Mouse (Mus musculus): ENCODE measurements around the gene Dusp12. TPM values are rescaled to one million over a fixed set of nuclear protein-coding genes. Genes with fewer than 3 reads are reported as not detected.

Dusp12 gene
- total RNA-seq, 2 experiments from 2014 or later = 14.0 to 17.3 TPM

DNA sequence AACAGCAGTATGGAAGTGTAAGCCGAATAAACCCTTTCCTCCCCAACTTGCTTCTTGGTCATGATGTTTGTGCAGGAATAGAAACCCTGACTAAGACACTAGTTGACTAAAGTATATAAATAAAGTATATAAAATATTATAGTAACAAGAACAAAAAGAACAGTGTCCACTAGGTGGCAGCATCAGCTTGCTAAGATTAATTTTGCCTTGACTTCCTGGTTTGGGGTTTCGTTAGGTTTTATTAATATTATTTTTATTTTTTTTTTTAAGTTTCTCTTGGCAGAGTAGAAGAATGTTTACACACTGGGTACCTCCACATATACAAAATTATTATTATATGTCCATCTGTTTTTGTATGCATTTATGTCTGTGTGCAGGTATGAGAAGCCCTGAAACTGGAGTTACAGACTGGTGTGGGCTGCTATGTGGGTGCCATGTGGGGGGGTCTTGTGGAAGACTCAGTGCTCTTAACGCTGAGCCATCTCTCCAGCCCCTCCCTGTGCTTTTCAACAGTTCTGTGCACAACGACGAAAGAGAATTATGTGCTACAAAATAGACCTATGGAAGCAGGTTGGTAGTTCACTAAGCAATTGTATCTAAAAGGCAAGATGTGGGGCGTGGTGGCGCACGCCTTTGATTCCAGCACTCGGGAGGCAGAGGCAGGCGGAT is 15.6 kb upstream of the Dusp12 start:
- peak in 1 of 2 experiments; percentile 19 for DNase-seq (ENCODE audit: low spot score in 2 of 2)
- intact Hi-C loops (cut with DNase I) = loop anchor here (1.0 to 10.0 kb wide), 2 partner anchors 91 to 204 kb away; no protein-coding TSS in a partner anchor

DNA sequence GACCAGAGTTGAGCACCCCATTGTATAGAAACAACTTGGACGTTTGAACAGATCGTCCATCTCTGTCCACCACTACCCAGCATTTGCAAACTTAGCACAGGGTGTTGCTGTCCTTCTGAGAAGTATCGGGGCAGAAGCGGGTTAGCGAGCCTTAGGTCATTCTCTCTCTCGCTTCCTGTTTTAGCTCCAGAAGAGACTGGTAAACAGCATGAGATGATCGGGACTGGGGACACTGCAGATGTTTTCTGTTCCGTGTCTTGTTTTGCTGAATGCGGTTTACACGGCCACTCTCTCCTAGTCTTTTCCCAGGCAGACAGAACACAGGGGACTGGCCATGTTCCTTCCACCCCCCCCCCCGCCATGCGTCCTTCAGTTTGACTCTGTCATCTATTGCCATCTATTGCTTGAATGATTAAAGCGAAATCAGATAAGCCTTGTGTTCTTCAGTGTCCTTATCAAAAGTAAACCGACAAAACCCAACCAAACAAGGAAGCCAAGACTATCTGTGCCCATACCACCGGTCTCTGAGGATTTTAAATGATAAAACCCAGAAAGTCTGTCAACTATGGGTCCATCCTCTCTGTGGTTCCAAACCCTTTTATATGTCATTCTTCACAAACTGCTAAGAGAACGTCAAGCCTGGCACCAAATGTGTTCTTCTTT is 13.2 kb upstream of the Dusp12 start:
- intact Hi-C loops (cut with DNase I) = no loop called here
- no peak for DNase-seq (ENCODE audit: low spot score in 2 of 2)

DNA sequence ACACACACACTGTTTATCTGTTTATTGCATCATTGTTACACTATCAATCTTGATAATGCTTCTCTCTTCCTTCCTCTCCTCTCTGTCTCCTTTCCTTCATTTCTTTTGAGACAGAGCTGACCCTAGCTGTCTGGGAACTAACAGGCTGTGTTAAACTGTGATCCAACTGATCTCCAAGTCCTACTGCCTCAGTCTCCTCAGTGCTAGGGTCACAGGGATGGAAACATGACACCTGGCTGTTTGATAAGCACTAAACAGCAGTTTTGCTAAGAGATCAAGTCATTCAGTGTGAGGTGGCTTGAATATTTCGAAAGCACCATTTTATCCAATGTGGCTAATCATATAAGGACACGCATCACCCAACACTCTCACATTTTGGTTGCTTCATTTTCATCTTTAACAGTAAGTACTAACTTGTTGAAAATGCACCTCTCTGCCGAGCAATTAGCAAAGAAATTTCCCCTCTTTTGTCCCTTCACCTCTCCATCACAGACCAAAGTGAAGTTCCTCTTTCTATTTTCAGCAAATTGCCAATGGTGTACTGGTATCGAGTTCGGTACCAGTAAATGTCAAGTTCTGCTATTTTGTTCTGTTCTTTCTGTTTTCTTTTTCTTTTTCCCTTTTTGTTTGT is 11.4 kb upstream of the Dusp12 start:
- intact Hi-C loops (cut with DNase I) = no loop called here
- no peak for DNase-seq (ENCODE audit: low spot score in 2 of 2)

DNA sequence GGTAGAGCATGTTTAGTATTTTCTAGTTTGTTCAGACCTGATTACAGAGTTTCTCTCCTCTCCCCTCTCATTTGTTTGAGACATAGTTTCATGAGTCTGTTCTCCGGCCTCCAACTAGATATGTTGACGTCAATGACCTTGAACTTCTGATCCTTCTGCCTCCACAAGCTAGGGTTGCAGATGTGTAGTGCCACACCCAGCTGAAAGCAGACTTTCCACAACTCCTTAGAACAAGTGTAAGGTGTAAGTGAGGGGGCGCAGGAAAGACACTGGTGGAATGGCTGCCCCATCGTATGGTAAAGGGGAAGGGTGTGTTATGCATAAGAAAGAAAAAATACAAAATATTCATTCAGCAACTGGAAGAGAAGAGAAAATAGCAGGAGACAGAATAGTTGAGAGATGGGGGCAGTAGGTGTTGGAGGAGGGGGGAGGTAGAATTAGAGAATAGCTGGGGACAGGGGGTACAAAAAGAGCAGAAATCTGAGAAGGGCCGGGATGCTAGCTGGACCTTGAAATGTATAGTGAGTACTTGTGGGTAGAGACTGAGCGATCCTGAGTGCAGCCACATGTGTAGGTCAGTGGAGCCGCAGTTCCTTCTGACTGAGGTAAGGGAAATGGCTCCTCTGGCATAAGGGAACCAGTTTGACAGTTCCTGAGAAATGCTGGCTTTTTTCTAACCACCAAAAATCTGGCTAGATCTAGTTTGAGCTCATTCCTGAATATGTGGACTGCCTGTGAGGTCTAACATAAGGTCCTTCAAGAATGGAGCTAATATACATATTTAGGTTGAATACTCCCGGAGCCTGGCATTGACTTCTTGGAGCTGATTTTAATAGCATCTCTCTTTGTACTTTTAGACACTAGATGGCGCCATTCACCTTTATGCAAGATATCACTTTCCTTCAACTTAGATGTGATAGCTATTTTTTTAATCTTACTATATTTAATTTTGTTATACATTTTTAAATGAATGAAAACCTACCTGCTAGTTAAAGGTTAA is 9.6 kb upstream of the Dusp12 start:
- intact Hi-C loops (cut with DNase I) = no loop called here
- DNase-seq (ENCODE audit: low spot score in 2 of 2) = no peak

DNA sequence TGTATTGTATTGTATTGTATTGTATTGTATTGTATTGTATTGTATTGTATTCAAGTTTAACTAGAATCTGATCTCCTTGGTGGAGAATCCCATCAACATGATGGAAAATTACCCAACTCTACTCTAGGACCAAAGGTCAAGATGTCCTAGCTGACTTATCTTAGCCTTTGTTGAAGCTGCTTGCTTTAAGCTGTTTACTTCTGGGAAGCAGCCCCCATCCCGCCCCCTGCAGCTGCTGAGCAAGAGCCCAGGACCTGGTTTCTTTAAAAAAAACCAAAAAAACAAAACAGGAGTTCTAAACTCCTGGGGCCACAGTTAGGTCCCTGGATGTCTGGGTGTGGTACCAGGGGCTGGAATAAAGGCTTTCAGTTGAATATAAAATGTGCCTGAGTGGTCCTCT is 6.9 kb upstream of the Dusp12 start:
- no peak for DNase-seq (ENCODE audit: low spot score in 2 of 2)
- intact Hi-C loops (cut with DNase I) = no loop called here

DNA sequence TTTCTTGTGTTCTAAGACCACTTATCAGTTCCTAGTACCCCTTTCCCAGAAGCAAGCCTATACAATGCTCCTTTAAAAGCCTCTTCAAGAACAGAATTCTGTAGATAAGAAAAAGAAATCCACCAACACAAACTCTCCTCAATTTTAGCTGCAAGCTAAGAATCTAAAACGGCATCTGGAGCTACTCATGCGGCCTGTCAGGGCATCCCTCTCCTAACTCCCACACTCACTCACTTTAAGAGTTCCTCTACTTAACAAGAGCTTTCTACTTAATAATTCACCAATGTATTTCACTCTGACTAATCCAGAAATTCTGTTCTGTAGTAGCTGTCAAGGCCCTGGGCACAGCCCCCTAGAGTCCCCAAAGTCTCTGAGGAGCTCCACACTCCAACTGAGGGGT is 6.3 kb upstream of the Dusp12 start:
- DNase-seq (ENCODE audit: low spot score in 2 of 2) = no peak
- intact Hi-C loops (cut with DNase I) = no loop called here

DNA sequence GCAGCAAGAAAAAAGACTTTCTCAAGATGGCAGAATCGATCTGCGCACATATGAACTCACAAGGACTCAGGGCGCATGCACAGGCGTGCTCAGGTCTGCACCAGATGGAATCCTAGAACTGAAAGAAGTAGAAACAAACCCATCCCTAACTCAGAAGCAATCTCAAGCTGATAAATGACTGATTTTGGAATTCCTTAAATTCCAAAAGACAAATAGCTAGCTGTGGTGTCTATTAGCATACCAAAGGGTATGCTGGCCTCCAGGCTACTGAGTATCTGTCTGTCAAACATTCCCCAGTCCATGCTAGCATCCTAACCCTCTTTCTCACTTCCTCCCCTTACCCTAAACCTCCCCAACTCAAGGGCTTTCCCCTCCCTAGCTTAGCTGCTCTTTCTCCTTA is 4.0 kb upstream of the Dusp12 start:
- no peak for DNase-seq (ENCODE audit: low spot score in 2 of 2)
- intact Hi-C loops (cut with DNase I) = no loop called here

DNA sequence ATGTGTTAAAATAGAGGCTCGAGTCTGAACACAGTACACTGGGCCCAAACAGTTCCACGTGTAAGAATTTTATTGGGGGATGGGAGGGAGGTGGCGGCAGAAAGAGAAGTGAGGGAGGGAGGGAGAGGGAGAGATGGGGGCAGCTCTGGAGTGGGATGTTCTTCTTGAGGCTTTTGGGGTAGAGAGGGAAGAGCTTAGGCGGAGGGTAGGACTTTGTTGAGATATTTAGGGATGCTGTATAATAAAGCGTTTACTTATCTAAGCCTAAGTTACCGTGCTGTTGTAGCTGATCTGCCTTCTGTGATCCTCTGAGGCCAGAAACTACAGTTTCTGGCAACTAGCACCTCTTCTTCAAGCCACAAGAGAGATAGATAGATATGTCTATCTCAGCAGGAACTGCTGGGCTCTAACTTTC is 711 bp upstream of the Dusp12 start:
- no peak for DNase-seq (ENCODE audit: low spot score in 2 of 2)
- intact Hi-C loops (cut with DNase I) = no loop called here

DNA sequence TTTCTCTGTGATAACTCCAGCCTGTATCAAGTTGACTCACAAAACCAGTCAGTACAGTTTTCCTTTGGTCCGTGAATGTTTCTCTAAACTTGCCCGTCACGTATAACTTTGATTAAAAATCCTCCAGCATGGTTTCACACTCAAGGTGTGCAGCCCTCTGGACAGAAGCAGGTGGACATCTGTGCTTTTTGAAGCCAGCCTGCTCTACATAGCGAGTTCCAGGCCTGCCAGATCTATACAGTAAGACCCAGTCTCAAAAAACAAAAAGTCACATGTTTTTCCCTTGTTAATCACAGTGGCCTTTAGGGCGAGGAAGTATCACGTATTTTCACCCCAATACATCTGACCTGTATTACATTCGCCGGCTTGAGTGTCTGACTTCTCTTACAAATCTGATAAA is 950 bp downstream of the Dusp12 start:
- intact Hi-C loops (cut with DNase I) = loop anchor here (2.0 kb wide), 1 partner anchor 16 kb away; no protein-coding TSS in a partner anchor
- no peak for DNase-seq (ENCODE audit: low spot score in 2 of 2)

DNA sequence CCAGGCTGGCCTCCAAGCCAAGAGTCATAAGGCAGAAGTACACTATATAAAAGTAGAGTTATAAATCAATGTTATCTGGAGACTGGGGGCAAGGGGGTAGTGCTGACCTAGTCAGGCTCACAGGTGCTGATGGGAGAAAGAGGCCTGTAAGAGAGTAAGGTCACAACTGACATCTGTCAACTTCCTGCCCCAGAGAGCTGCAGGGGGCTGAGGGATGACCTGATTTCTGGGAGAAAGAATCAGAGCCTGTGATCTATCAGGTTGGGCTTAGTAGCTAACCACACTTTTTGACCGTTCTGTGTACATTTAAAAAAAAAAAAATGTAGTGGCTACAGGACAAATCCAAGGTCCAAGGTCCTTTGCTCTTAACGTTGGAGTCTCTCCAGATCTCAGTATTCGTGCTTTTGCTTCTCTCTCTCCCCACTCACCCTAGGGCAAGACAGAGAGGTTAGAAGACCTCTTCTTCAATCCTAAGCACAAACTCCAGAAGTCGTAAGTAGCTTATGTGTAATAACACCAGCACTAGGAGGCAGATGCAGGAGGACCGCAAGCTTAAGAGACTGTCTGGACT is 2.3 kb downstream of the Dusp12 start:
- DNase-seq (ENCODE audit: low spot score in 2 of 2) = no peak
- intact Hi-C loops (cut with DNase I) = no loop called here

DNA sequence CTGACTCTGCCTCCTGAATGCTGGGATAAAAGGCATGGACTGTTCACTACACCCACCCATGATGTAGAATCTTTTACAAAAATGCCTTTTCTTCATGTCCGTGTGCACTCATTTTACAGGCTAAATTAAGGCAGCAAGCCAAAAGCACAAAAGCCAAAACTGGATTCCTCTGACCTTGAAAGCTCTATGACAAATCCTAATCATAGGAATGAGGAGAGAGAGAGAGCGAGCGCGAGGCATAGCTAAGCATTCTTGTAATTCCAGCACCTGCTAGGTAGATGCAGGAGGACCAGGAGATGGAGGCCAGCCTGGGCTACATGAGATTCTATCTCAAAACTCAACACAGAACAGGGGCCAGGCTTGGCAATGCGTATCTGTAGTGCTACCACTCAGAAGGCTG is 8.4 kb downstream of the Dusp12 start:
- intact Hi-C loops (cut with DNase I) = no loop called here
- DNase-seq (ENCODE audit: low spot score in 2 of 2) = no peak

DNA sequence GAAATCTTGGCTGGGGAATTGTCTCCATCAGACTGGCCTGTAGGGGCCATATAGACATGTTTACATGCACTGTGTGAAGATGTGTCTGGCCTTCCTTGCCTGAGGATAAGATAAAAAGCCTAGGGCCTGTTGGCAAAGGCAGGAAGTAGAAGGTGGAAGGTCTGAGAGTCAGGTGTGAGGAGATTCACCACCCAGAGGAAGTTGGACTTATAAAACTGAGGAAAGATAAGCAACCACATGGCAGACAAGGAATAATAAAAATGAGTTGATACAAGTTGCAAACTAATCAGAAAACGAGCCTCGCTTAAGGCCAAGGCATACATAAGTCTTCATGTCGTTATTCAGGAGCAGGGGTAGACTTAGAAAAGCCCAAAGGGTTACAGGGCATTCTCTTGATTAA is 9.7 kb downstream of the Dusp12 start:
- intact Hi-C loops (cut with DNase I) = no loop called here
- DNase-seq (ENCODE audit: low spot score in 2 of 2) = no peak

DNA sequence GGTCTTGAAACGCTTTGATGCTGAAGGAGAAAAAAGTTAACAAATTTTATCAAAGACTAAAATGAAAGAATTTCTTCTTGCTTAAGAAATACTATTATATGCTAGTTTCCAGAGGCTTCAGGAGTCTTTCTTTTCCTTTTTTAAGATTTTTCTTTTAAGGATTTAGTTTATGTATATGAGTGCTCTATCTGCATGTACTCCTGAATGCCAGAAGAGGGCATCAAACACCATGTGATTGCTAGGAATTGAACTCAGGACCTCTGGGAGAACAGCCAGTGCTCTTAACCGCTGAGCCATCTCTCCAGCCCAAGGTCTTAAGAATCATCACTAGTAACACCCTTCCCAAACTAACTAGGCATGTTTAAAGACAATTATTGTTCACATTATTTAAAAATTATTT is 13.4 kb downstream of the Dusp12 start:
- intact Hi-C loops (cut with DNase I) = no loop called here
- no peak for DNase-seq (ENCODE audit: low spot score in 2 of 2)

DNA sequence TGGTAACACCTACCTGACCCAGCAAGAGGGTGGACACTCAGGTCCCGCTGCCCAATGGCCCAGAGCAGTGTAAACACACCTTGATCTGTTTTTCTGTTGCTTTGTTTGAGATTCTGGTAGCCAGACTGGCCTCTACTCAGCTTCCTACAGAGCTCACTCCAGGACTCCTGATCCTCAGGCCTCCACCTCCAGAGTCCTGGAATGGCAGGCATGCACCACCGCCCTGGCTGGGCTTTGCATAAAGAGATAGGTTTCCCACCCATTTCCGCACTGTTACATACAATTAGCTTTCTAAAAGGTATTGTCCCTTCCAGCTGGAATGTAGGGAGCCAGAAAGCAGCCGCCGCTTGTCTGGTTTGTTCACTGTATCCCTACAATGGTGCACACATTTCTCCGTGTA is 13.9 kb downstream of the Dusp12 start:
- DNase-seq (ENCODE audit: low spot score in 2 of 2) = no peak
- intact Hi-C loops (cut with DNase I) = no loop called here

DNA sequence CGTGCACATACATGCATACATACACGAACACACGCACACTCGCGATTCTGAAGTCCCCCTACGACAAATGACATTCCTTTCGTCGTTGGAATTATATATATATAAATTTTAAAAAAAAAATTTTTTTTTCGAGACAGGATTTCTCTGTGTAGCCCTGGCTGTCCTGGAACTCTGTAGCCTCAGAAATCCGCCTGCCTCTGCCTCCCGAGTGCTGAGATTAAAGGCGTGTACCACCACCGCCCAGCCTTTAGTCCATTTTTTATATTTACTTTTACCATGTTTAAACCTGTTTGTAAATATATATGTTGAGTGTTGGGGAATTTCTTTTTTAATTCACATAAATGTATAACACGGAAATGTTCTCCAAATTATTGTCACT is 16.4 kb downstream of the Dusp12 start:
- no peak for DNase-seq (ENCODE audit: low spot score in 2 of 2)
- intact Hi-C loops (cut with DNase I) = loop anchor here (2.0 kb wide), 1 partner anchor 16 kb away; the partner anchor contains the start of genes Dusp12 and Gm26620

DNA sequence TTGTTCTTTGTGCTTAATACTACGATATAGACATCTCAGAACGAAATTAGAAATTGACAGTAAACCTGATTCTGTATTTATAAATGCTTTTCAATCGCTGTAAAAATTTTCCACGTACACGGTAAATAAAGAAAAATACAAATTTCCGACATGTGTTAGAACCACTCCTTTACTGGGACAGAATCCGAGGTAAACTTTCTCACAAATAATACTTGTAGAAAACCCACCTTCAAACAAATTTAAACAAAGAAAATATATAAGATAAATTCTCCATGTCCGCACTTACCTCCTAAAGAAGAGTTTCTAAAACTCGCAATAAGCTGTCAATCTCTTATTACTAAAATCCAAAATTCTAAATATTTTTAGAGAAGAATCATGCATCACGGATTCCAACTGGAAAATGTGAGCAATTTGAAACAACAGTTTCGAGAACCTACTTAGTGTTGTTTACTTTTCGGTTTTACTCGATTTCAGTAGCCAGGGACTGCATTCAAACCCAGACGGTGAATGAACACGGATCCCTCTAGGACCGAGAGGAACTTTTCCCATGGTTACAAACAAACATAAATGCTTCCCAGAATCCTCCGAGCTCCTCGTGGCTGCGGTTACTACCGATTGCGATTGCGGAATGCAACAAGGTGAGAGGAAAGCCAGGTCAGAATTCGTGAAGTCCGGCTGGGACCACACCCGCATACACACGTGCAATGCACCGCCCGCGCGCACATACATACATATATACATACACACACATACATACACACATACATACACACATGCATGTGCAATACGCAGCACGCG is 17.0 kb downstream of the Dusp12 start:
- peak; percentile 72 to 82 for DNase-seq (ENCODE audit: low spot score in 2 of 2)
- intact Hi-C loops (cut with DNase I) = loop anchor here (2.0 kb wide), 1 partner anchor 16 kb away; the partner anchor contains the start of genes Dusp12 and Gm26620

DNA sequence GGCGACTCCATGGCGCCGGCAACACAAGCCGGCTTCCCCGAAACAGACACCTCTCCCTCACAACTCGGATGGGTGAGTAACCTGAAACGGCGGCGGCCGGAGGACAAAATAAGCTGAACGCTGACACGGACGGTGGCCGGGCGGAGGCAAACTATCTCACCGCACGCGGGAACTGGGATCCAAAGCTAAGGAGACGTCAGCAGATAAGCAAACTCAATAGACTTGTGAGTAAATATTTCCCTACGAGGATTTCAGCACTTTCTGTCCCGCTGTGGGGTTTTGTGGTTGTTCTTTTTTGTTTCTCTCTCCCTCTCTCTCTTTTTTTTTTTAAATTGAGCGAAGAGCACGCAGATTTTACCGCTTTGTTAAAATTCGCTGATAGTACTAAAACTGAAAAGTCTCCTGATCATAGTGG is 17.6 kb downstream of the Dusp12 start, which contains the start of gene Atf6:
Gene Atf6, minus strand, starts transcription at position 81 of the 415 bp plus-strand sequence.
- intact Hi-C loops (cut with DNase I) = loop anchor here (2.0 kb wide), 1 partner anchor 17 kb away; the partner anchor contains the start of genes Dusp12 and Gm26620
- peak; percentile 96 to 97 for DNase-seq (ENCODE audit: low spot score in 2 of 2)

DNA sequence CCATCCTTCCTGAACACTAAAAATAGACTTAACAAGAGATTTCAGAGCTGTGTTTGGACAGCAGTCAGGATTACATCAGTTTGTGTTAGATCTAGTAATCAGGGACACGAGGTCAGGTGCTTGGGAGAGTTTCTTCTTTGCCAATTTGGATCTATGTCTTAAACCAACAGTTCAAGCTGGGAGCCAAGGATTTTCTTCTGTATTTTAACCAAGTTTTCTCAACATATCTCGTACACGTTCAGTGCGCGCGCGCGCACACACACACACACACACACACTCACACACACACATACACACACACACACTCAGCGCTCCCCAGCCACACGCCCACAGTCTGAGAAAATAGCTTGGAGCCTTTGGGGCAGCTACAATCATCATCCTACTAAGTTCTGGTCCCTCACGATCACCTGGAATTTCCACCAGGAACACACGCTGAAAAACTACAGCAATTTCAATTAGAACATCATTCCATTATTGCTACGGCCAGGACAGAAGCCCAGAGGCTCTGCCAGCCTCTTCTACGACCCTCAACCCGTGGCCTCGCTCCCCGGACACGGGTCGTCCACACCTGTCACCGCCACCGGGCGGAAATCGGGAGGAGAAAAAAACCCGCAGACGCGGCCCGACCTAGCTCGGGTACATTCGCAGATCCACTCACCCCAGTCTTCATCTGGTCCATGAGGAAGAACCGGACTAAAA is 18.2 kb downstream of the Dusp12 start:
- intact Hi-C loops (cut with DNase I) = no loop called here
- peak in 1 of 2 experiments; percentile 24 for DNase-seq (ENCODE audit: low spot score in 2 of 2)
